ENCODE assay signal across 21 mouse cellular contexts in the genomic region with DNA sequence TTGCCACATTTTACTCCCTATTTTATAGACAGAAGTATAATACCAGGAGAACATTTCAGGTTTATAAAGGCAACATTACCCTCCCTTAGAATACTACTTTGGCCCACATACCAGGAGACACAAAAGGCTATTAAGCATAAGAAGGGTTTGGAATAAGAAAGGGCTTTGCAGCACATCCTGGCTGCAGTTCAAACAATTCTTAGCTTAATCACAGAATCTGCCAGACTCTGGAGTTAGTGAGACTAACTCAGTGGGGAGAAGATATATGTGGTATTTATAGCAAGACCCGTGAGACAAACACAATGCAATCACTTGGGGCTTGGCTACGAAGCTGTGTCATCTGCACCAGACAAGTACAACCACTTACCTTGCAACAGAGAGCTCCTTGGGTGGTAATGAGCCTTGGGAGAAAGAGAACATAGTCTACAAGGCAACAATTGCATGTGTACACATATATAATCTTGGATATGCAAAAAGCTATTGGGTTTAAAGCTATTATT.
DNase-seq lines count a peak whose midpoint lies in the region; ATAC-seq lines count a peak whose summit lies in the region.
"Had no signal": no experiment of that assay in that cellular context is flagged by ENCODE, and none has a peak within 500 bp of the region (broad histone marks: within the 10 kb centered on the region; RNA-seq: fewer than 3 reads in every experiment).

No protein-coding gene starts in this region.

- peak; percentile 66 for DNase-seq in forebrain, embryonic 14.5 days (ENCODE audit: low spot score)
- no peak for DNase-seq in forebrain, embryonic 11.5 days (ENCODE audit: low spot score)
- DNase-seq in midbrain, embryonic 14.5 days = peak; percentile 33
- DNase-seq in midbrain, embryonic 11.5 days (ENCODE audit: low spot score, missing footprints) = no peak
- DNase-seq in telencephalon, adult 2 months (ENCODE audit: low read depth, low spot score) = peak; percentile 27
- no peak for DNase-seq in cerebellum, postnatal 36 days
- DNase-seq: adrenal gland, postnatal 10 days; cerebellum, adult 9-10 months; gastrocnemius, adult 2 months; kidney, adult 11 months; kidney, postnatal 36 days; liver; right cerebral cortex, adult 18-20 months had no signal

- H3K9ac ChIP-seq in forebrain, embryonic 14.5 days (ENCODE audit: low read length) = no peak overlapping the region
- no peak overlapping the region for H3K9ac ChIP-seq in forebrain, embryonic 11.5 days (ENCODE audit: low read length)
- H3K9ac ChIP-seq in heart, embryonic 15.5 days = no peak overlapping the region
- no peak overlapping the region for H3K9ac ChIP-seq in heart, embryonic 11.5 days (ENCODE audit: low read depth, low read length)
- no peak overlapping the region for H3K9ac ChIP-seq in midbrain, embryonic 14.5 days (replicated peaks; ENCODE audit: low read length)
- H3K9ac ChIP-seq in midbrain, embryonic 11.5 days (ENCODE audit: low read length) = no peak overlapping the region
- H3K9ac ChIP-seq: kidney, embryonic 15.5 days; liver, embryonic 15.5 days had no signal

- H3K36me3 ChIP-seq in forebrain, embryonic 14.5 days (ENCODE audit: control insufficient read depth, insufficient read depth, low read length) = no peaks in the 10 kb centered on the region
- H3K36me3 ChIP-seq in forebrain, embryonic 11.5 days (ENCODE audit: control insufficient read depth, insufficient read depth, low read length) = no peaks in the 10 kb centered on the region
- no peaks in the 10 kb centered on the region for H3K36me3 ChIP-seq in heart, embryonic 15.5 days
- no peaks in the 10 kb centered on the region for H3K36me3 ChIP-seq in heart, embryonic 11.5 days (ENCODE audit: control insufficient read depth, insufficient read depth, low read length)
- H3K36me3 ChIP-seq in midbrain, embryonic 14.5 days (ENCODE audit: control insufficient read depth, insufficient read depth, low read length) = no peaks in the 10 kb centered on the region
- no peaks in the 10 kb centered on the region for H3K36me3 ChIP-seq in midbrain, embryonic 11.5 days (ENCODE audit: control insufficient read depth, insufficient read depth, low read length)
- H3K36me3 ChIP-seq: kidney, embryonic 15.5 days; liver, embryonic 15.5 days had no signal

- H3K27me3 ChIP-seq in forebrain, embryonic 14.5 days (replicated peaks; ENCODE audit: control insufficient read depth, insufficient read depth, low read length) = no peaks in the 10 kb centered on the region
- H3K27me3 ChIP-seq in forebrain, embryonic 11.5 days (ENCODE audit: control insufficient read depth, insufficient read depth, low read length) = no peaks in the 10 kb centered on the region
- no peaks in the 10 kb centered on the region for H3K27me3 ChIP-seq in heart, embryonic 15.5 days
- H3K27me3 ChIP-seq in heart, embryonic 11.5 days (ENCODE audit: control insufficient read depth, insufficient read depth, low read length) = no peaks in the 10 kb centered on the region
- no peaks in the 10 kb centered on the region for H3K27me3 ChIP-seq in midbrain, embryonic 14.5 days (ENCODE audit: control insufficient read depth, insufficient read depth, low read length)
- no peaks in the 10 kb centered on the region for H3K27me3 ChIP-seq in midbrain, embryonic 11.5 days (ENCODE audit: control insufficient read depth, insufficient read depth, low read length)
- H3K27me3 ChIP-seq: kidney, embryonic 15.5 days; liver, embryonic 15.5 days; Patski had no signal

- no peak overlapping the region for H3K4me2 ChIP-seq in forebrain, embryonic 14.5 days (ENCODE audit: low read length)
- no peak overlapping the region for H3K4me2 ChIP-seq in forebrain, embryonic 11.5 days (ENCODE audit: low read depth, low read length, severe bottlenecking)
- H3K4me2 ChIP-seq in heart, embryonic 15.5 days = no peak overlapping the region
- no peak overlapping the region for H3K4me2 ChIP-seq in heart, embryonic 11.5 days
- no peak overlapping the region for H3K4me2 ChIP-seq in midbrain, embryonic 14.5 days (ENCODE audit: low read length)
- H3K4me2 ChIP-seq in midbrain, embryonic 11.5 days = no peak overlapping the region
- H3K4me2 ChIP-seq: kidney, embryonic 15.5 days; liver, embryonic 15.5 days had no signal

- H3K9me3 ChIP-seq in forebrain, embryonic 14.5 days (replicated peaks; ENCODE audit: control insufficient read depth, low read length) = no peaks in the 10 kb centered on the region
- no peaks in the 10 kb centered on the region for H3K9me3 ChIP-seq in forebrain, embryonic 11.5 days (ENCODE audit: control insufficient read depth, low read length)
- H3K9me3 ChIP-seq in heart, embryonic 15.5 days (replicated peaks) = no peaks in the 10 kb centered on the region
- H3K9me3 ChIP-seq in heart, embryonic 11.5 days (replicated peaks; ENCODE audit: control insufficient read depth, low read length) = no peaks in the 10 kb centered on the region
- H3K9me3 ChIP-seq in midbrain, embryonic 14.5 days (ENCODE audit: control insufficient read depth, low read length) = no peaks in the 10 kb centered on the region
- H3K9me3 ChIP-seq in midbrain, embryonic 11.5 days (ENCODE audit: control insufficient read depth, low read length) = no peaks in the 10 kb centered on the region
- H3K9me3 ChIP-seq: kidney, embryonic 15.5 days; liver, embryonic 15.5 days had no signal

- WGBS in forebrain, embryonic 14.5 days = 20% methylated on average over 2 of the region's 2 CpGs
- WGBS in forebrain, embryonic 11.5 days = 36% methylated on average over 2 of the region's 2 CpGs
- 18% methylated on average over 2 of the region's 2 CpGs for WGBS in heart, embryonic 15.5 days
- WGBS in heart, embryonic 11.5 days (ENCODE audit: insufficient replicate concordance) = 34% methylated on average over 2 of the region's 2 CpGs
- WGBS in midbrain, embryonic 14.5 days = 17% methylated on average over 2 of the region's 2 CpGs
- WGBS in midbrain, embryonic 11.5 days = 48% methylated on average over 2 of the region's 2 CpGs

- ATAC-seq in forebrain, embryonic 14.5 days = no peak
- no peak for ATAC-seq in forebrain, embryonic 11.5 days (replicated peaks; ENCODE audit: low FRiP score)
- no peak for ATAC-seq in heart, embryonic 15.5 days (replicated peaks; ENCODE audit: insufficient number of reproducible peaks, insufficient read depth, low FRiP score, low read depth)
- ATAC-seq in heart, embryonic 11.5 days (replicated peaks; ENCODE audit: insufficient number of reproducible peaks, low FRiP score, low TSS enrichment) = no peak
- ATAC-seq in midbrain, embryonic 14.5 days (ENCODE audit: low FRiP score, low TSS enrichment) = no peak
- no peak for ATAC-seq in midbrain, embryonic 11.5 days (ENCODE audit: low FRiP score)
- ATAC-seq: activated CD4-positive, CD25-positive, alpha-beta regulatory T cell, adult 4 months; CD4-positive, CD25-positive, alpha-beta regulatory T cell, adult 4 months; Patski had no signal

- H3K4me3 ChIP-seq in forebrain, embryonic 14.5 days (ENCODE audit: low read depth, low read length) = no peak overlapping the region
- H3K4me3 ChIP-seq in forebrain, embryonic 11.5 days (ENCODE audit: low read depth, low read length) = no peak overlapping the region
- H3K4me3 ChIP-seq in heart, embryonic 15.5 days = no peak overlapping the region
- no peak overlapping the region for H3K4me3 ChIP-seq in heart, embryonic 11.5 days (ENCODE audit: low read depth, low read length)
- H3K4me3 ChIP-seq in midbrain, embryonic 14.5 days (replicated peaks; ENCODE audit: low read depth, low read length) = no peak overlapping the region
- no peak overlapping the region for H3K4me3 ChIP-seq in midbrain, embryonic 11.5 days (ENCODE audit: low read depth, low read length)
- H3K4me3 ChIP-seq: gastrocnemius, adult 2 months; kidney, embryonic 15.5 days; liver, embryonic 15.5 days had no signal

- no peaks in the 10 kb centered on the region for H3K4me1 ChIP-seq in forebrain, embryonic 14.5 days (ENCODE audit: control insufficient read depth, insufficient read depth, low read length)
- no peaks in the 10 kb centered on the region for H3K4me1 ChIP-seq in forebrain, embryonic 11.5 days (replicated peaks; ENCODE audit: control insufficient read depth, insufficient read depth, low read length)
- peaks cover 6% of the 10 kb centered on the region; the same call in 1 of the 2 replicates for H3K4me1 ChIP-seq in heart, embryonic 15.5 days (replicated peaks)
- no peaks in the 10 kb centered on the region for H3K4me1 ChIP-seq in heart, embryonic 11.5 days (ENCODE audit: control insufficient read depth, insufficient read depth, low read length)
- no peaks in the 10 kb centered on the region for H3K4me1 ChIP-seq in midbrain, embryonic 14.5 days (ENCODE audit: control insufficient read depth, insufficient read depth, low read length)
- no peaks in the 10 kb centered on the region for H3K4me1 ChIP-seq in midbrain, embryonic 11.5 days (ENCODE audit: control insufficient read depth, insufficient read depth, low read length)
- H3K4me1 ChIP-seq: kidney, embryonic 15.5 days; liver, embryonic 15.5 days had no signal

- no peak overlapping the region for H3K27ac ChIP-seq in forebrain, embryonic 14.5 days (ENCODE audit: low read depth, low read length)
- H3K27ac ChIP-seq in forebrain, embryonic 11.5 days (ENCODE audit: low read depth, low read length) = no peak overlapping the region
- peak overlapping the region; percentile 6 for H3K27ac ChIP-seq in heart, embryonic 15.5 days
- H3K27ac ChIP-seq in heart, embryonic 11.5 days (ENCODE audit: low read depth, low read length) = no peak overlapping the region
- H3K27ac ChIP-seq in midbrain, embryonic 14.5 days (replicated peaks; ENCODE audit: low read depth, low read length) = no peak overlapping the region
- H3K27ac ChIP-seq in midbrain, embryonic 11.5 days (ENCODE audit: low read depth, low read length) = no peak overlapping the region
- H3K27ac ChIP-seq: gastrocnemius, adult 2 months; kidney, embryonic 15.5 days; liver, embryonic 15.5 days; macrophage had no signal

Comparison
In these comparisons a context has a peak if more than half of its experiments do, and no peak if none do; other contexts are left out.
1. DNase-seq: peak in forebrain, embryonic 14.5 days (single experiment), midbrain, embryonic 14.5 days (single experiment) and telencephalon, adult 2 months (single experiment); none in forebrain, embryonic 11.5 days (single experiment), midbrain, embryonic 11.5 days (single experiment) and cerebellum, postnatal 36 days (0 of 2).